Mouse (Mus musculus): ENCODE results near the gene Nap1l1.

DNA sequence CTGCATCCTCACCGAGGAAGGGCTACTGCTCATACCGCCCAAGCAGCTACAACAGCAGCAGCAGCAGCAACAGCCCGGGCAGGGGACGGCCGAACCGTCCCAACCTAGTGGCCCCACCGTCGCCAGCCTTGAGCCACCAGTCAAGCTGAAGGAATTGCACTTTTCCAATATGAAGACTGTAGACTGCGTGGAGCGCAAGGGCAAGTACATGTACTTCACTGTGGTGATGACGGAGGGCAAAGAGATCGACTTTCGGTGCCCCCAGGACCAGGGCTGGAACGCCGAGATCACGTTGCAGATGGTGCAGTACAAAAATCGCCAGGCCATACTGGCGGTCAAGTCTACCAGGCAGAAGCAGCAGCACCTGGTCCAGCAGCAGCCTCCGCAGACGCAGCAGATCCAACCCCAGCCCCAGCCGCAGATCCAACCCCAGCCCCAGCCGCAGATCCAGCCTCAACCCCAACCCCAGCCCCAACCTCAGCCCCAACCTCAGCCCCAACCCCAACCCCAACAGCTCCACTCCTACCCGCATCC lies 34.0 kb downstream of the Nap1l1 start:
- TF ChIP-seq POLR2A (IDR thresholded peaks at IDR 0.05; ENCODE audit: insufficient read depth, low read length) (no peak), CTCF (IDR thresholded peaks at IDR 0.05; ENCODE audit: low read depth, low read length) (no peak)
